Comparison of ENCODE assay signal across 12 mouse cellular contexts in genomic region chr7:75656297-75656852, GRCm38 (mm10).
DNase-seq lines count a peak whose midpoint lies in the region; ATAC-seq and TF ChIP-seq lines count a peak whose summit lies in the region.
"Had no signal": no experiment of that assay in that cellular context is flagged by ENCODE, and none has a peak within 500 bp of the region (broad histone marks: within the 10 kb centered on the region; RNA-seq: fewer than 3 reads in every experiment).

No protein-coding gene starts in this region.

- H3K9me3 ChIP-seq in heart, postnatal 0 days (replicated peaks; ENCODE audit: control insufficient read depth, low read length): no peaks in the 10 kb centered on the region
- no peaks in the 10 kb centered on the region for H3K9me3 ChIP-seq in liver, postnatal 0 days (ENCODE audit: low read length)
- H3K9me3 ChIP-seq in intestine, embryonic 15.5 days: no peaks in the 10 kb centered on the region
- H3K9me3 ChIP-seq in hindbrain, embryonic 16.5 days (ENCODE audit: control insufficient read depth, low read length): no peaks in the 10 kb centered on the region
- H3K9me3 ChIP-seq: midbrain, embryonic 15.5 days had no signal

- H3K4me3 ChIP-seq in heart, postnatal 0 days (ENCODE audit: low read depth, low read length): no peak overlapping the region
- H3K4me3 ChIP-seq in liver, postnatal 0 days (ENCODE audit: low read depth, low read length): peak overlapping the region; percentile 52
- no peak overlapping the region for H3K4me3 ChIP-seq in intestine, embryonic 15.5 days (replicated peaks)
- no peak overlapping the region for H3K4me3 ChIP-seq in hindbrain, embryonic 16.5 days (ENCODE audit: low read length)
- H3K4me3 ChIP-seq in lung, adult 2 months (replicated peaks; ENCODE audit: extremely low read depth, low read depth, low read length): no peak overlapping the region
- H3K4me3 ChIP-seq: midbrain, embryonic 15.5 days had no signal

- H3K4me2 ChIP-seq in heart, postnatal 0 days (ENCODE audit: low read depth, low read length): peak overlapping the region; percentile 62; the same call in 1 of the 2 replicates
- peak overlapping the region; percentile 82 for H3K4me2 ChIP-seq in liver, postnatal 0 days (ENCODE audit: low read depth, low read length)
- no peak overlapping the region for H3K4me2 ChIP-seq in intestine, embryonic 15.5 days (replicated peaks)
- no peak overlapping the region for H3K4me2 ChIP-seq in hindbrain, embryonic 16.5 days (ENCODE audit: low read length)
- H3K4me2 ChIP-seq: midbrain, embryonic 15.5 days had no signal

- DNase-seq in heart, postnatal 0 days (ENCODE audit: low spot score): no peak
- no peak for DNase-seq in heart, adult 9 months (ENCODE audit: low spot score in 2 of 2)
- DNase-seq in CD4-positive, CD25-positive, alpha-beta regulatory T cell, adult 2 months (ENCODE audit: low read depth, low spot score): peak; percentile 74
- no peak for DNase-seq in liver, postnatal 0 days
- DNase-seq in lung, adult 2 months: no peak
- DNase-seq: adrenal gland, postnatal 14 days; kidney, postnatal 36 days; retina, postnatal 1 day had no signal

- ATAC-seq in heart, postnatal 0 days (ENCODE audit: insufficient read depth, low read depth): no peak
- ATAC-seq in common myeloid progenitor, adult 5-6 weeks (replicated peaks; ENCODE audit: low read depth, poor library complexity, severe bottlenecking): peak; percentile 83
- ATAC-seq in liver, postnatal 0 days: peak; percentile 70
- no peak for ATAC-seq in intestine, embryonic 15.5 days
- no peak for ATAC-seq in hindbrain, embryonic 16.5 days
- ATAC-seq: midbrain, embryonic 15.5 days had no signal

- peak overlapping the region; percentile 43 for H3K27ac ChIP-seq in heart, postnatal 0 days (ENCODE audit: low read depth)
- peak overlapping the region; percentile 75 for H3K27ac ChIP-seq in liver, postnatal 0 days (ENCODE audit: low read depth)
- H3K27ac ChIP-seq in intestine, embryonic 15.5 days: no peak overlapping the region
- no peak overlapping the region for H3K27ac ChIP-seq in hindbrain, embryonic 16.5 days (ENCODE audit: low read depth, low read length)
- H3K27ac ChIP-seq: midbrain, embryonic 15.5 days had no signal

- peaks cover 5% of the 10 kb centered on the region; the same call in 1 of the 2 replicates for H3K36me3 ChIP-seq in heart, postnatal 0 days (replicated peaks; ENCODE audit: control insufficient read depth, insufficient read depth, low read length)
- H3K36me3 ChIP-seq in liver, postnatal 0 days (replicated peaks; ENCODE audit: insufficient read depth, low read length): 0 out of 2 replicates have a peak, but pooled peaks cover 4% of the 10 kb centered on the region
- H3K36me3 ChIP-seq in intestine, embryonic 15.5 days: no peaks in the 10 kb centered on the region
- no peaks in the 10 kb centered on the region for H3K36me3 ChIP-seq in hindbrain, embryonic 16.5 days (ENCODE audit: control insufficient read depth, insufficient read depth, low read length)
- H3K36me3 ChIP-seq: midbrain, embryonic 15.5 days had no signal

- no peak overlapping the region; the same call in 1 of the 2 replicates for H3K9ac ChIP-seq in heart, postnatal 0 days (replicated peaks; ENCODE audit: low read depth, low read length)
- H3K9ac ChIP-seq in liver, postnatal 0 days (replicated peaks): no peak overlapping the region; the same call in 1 of the 2 replicates
- no peak overlapping the region for H3K9ac ChIP-seq in intestine, embryonic 15.5 days
- no peak overlapping the region for H3K9ac ChIP-seq in hindbrain, embryonic 16.5 days (ENCODE audit: low read depth, low read length)
- H3K9ac ChIP-seq: midbrain, embryonic 15.5 days had no signal

- peaks cover 24% of the 10 kb centered on the region for H3K4me1 ChIP-seq in heart, postnatal 0 days (ENCODE audit: control insufficient read depth, insufficient read depth)
- H3K4me1 ChIP-seq in liver, postnatal 0 days (ENCODE audit: insufficient read depth): peaks cover 24% of the 10 kb centered on the region
- H3K4me1 ChIP-seq in intestine, embryonic 15.5 days (replicated peaks): no peaks in the 10 kb centered on the region; the same call in 1 of the 2 replicates
- no peaks in the 10 kb centered on the region for H3K4me1 ChIP-seq in hindbrain, embryonic 16.5 days (ENCODE audit: control insufficient read depth, insufficient read depth, low read depth, low read length)
- H3K4me1 ChIP-seq in lung, adult 2 months (ENCODE audit: control insufficient read depth, insufficient read depth, low read length): peaks cover 33% of the 10 kb centered on the region
- H3K4me1 ChIP-seq: midbrain, embryonic 15.5 days had no signal

- whole genome bisulfite sequencing in heart, postnatal 0 days: 68% methylated on average over 9 of the region's 9 CpGs
- WGBS in liver, postnatal 0 days (ENCODE audit: insufficient replicate concordance): 15% methylated on average over 9 of the region's 9 CpGs
- 79% methylated on average over 9 of the region's 9 CpGs for WGBS in intestine, embryonic 15.5 days
- 91% methylated on average over 9 of the region's 9 CpGs for WGBS in hindbrain, embryonic 16.5 days
- 32% methylated on average over 9 of the region's 9 CpGs for WGBS in lung, adult 2 months

- no peak for TF ChIP-seq POLR2A in lung, adult 2 months (IDR thresholded peaks at IDR 0.05; ENCODE audit: borderline replicate concordance, extremely low read depth, low read depth, low read length)

- no peak for TF ChIP-seq EP300 in heart, postnatal 0 days (IDR thresholded peaks at IDR 0.05; ENCODE audit: low read depth)
- TF ChIP-seq EP300 in liver, postnatal 0 days (IDR thresholded peaks at IDR 0.05; ENCODE audit: low read depth): peak; percentile 69

- H3K27me3 ChIP-seq in heart, postnatal 0 days (ENCODE audit: control insufficient read depth, insufficient read depth, low read length): no peaks in the 10 kb centered on the region
- H3K27me3 ChIP-seq in liver, postnatal 0 days (ENCODE audit: insufficient read depth, low read length): no peaks in the 10 kb centered on the region
- no peaks in the 10 kb centered on the region for H3K27me3 ChIP-seq in intestine, embryonic 15.5 days (replicated peaks)
- no peaks in the 10 kb centered on the region for H3K27me3 ChIP-seq in hindbrain, embryonic 16.5 days (replicated peaks; ENCODE audit: control insufficient read depth, insufficient read depth, low read length)
- H3K27me3 ChIP-seq: midbrain, embryonic 15.5 days had no signal

- TF ChIP-seq CTCF in heart, postnatal 0 days (IDR thresholded peaks at IDR 0.05; ENCODE audit: low read depth): no peak
- no peak for TF ChIP-seq CTCF in liver, postnatal 0 days (IDR thresholded peaks at IDR 0.05; ENCODE audit: low read depth)
- no peak for TF ChIP-seq CTCF in lung, adult 2 months (IDR thresholded peaks at IDR 0.05; ENCODE audit: insufficient read depth, low read length)

Comparison
In these comparisons a context has a peak if more than half of its experiments do, and no peak if none do; other contexts are left out.
1. ATAC-seq: peak in common myeloid progenitor, adult 5-6 weeks (single experiment) and liver, postnatal 0 days (single experiment); none in heart, postnatal 0 days (single experiment), intestine, embryonic 15.5 days (single experiment) and hindbrain, embryonic 16.5 days (single experiment).
2. H3K27ac ChIP-seq: peak in heart, postnatal 0 days (single experiment) and liver, postnatal 0 days (single experiment); none in intestine, embryonic 15.5 days (single experiment) and hindbrain, embryonic 16.5 days (single experiment).
3. H3K4me2 ChIP-seq: peak in heart, postnatal 0 days (single experiment) and liver, postnatal 0 days (single experiment); none in intestine, embryonic 15.5 days (single experiment) and hindbrain, embryonic 16.5 days (single experiment).